Mouse (Mus musculus): ENCODE data around the gene Slc25a5. TPM values are rescaled to one million over a fixed set of nuclear protein-coding genes. Genes with fewer than 3 reads are reported as not detected.
"Not testable (repeated sequence)": the region's sequence is repeated elsewhere in the genome, so short reads cannot be mapped to it uniquely, and the experiment has no call there.

Slc25a5 gene
- 100 to 1,000 TPM; 343 to 357 TPM for total RNA-seq (2021)
- long read RNA-seq, transcript Slc25a5-201 (4 exons, 1,240 nt), result major isoform, 693 of 1,836 reads
- long read RNA-seq, partial matches to known transcripts, result 4 of 1,836 reads
- long read RNA-seq, other reads (novel, unspliced or antisense), result 1,139 of 1,836 reads

GRCm38 (mm10) chrX:36795424-36796162 lies at the start of gene Slc25a5:
Gene Slc25a5 (plus strand): TSS chrX:36795651.
- peak; percentile 71 to 81 for DNase-seq (ENCODE audit: low spot score in 2 of 2)

GRCm38 (mm10) chrX:36746789-36747188 lies 48.7 kb upstream of the Slc25a5 start:
- DNase-seq (ENCODE audit: low spot score in 2 of 2), result no peak

GRCm38 (mm10) chrX:36748573-36748972 lies 46.9 kb upstream of the Slc25a5 start:
- no peak for DNase-seq (ENCODE audit: low spot score in 2 of 2)

GRCm38 (mm10) chrX:36749281-36749785 lies 46.1 kb upstream of the Slc25a5 start:
- DNase-seq (ENCODE audit: low spot score in 2 of 2), result no peak

- DNase-seq (ENCODE audit: low spot score in 2 of 2), result no peak
Measured at GRCm38 (mm10) chrX:36750591-36750990, 44.9 kb upstream of the Slc25a5 start.

- no peak for DNase-seq (ENCODE audit: low spot score in 2 of 2)
Measured at GRCm38 (mm10) chrX:36752586-36752985, 42.9 kb upstream of the Slc25a5 start.

- no peak for DNase-seq (ENCODE audit: low spot score in 2 of 2)
Measured at GRCm38 (mm10) chrX:36757796-36758472, 37.5 kb upstream of the Slc25a5 start.

- DNase-seq (ENCODE audit: low spot score in 2 of 2), result no peak
Measured at GRCm38 (mm10) chrX:36758566-36758965, 36.9 kb upstream of the Slc25a5 start.

GRCm38 (mm10) chrX:36760946-36761635 lies 34.4 kb upstream of the Slc25a5 start:
- DNase-seq (ENCODE audit: low spot score in 2 of 2), result peak; percentile 42 to 54

GRCm38 (mm10) chrX:36762289-36762688 lies 33.2 kb upstream of the Slc25a5 start:
- no peak for DNase-seq (ENCODE audit: low spot score in 2 of 2)

GRCm38 (mm10) chrX:36762894-36763293 lies 32.6 kb upstream of the Slc25a5 start:
- no peak for DNase-seq (ENCODE audit: low spot score in 2 of 2)

- DNase-seq (ENCODE audit: low spot score in 2 of 2), result peak in 1 of 2 experiments; percentile 14
Measured at GRCm38 (mm10) chrX:36763298-36763933, 32.0 kb upstream of the Slc25a5 start.

GRCm38 (mm10) chrX:36763934-36764317 lies 31.5 kb upstream of the Slc25a5 start:
- no peak for DNase-seq (ENCODE audit: low spot score in 2 of 2)

GRCm38 (mm10) chrX:36767386-36767785 lies 28.1 kb upstream of the Slc25a5 start:
- DNase-seq (ENCODE audit: low spot score in 2 of 2), result no peak

GRCm38 (mm10) chrX:36772591-36772990 lies 22.9 kb upstream of the Slc25a5 start:
- DNase-seq (ENCODE audit: low spot score in 2 of 2), result no peak

- no peak for DNase-seq (ENCODE audit: low spot score in 2 of 2)
Measured at GRCm38 (mm10) chrX:36775520-36775919, 19.9 kb upstream of the Slc25a5 start.

- DNase-seq (ENCODE audit: low spot score in 2 of 2), result no peak
Measured at GRCm38 (mm10) chrX:36777694-36778093, 17.8 kb upstream of the Slc25a5 start.

GRCm38 (mm10) chrX:36789360-36789759 lies 6.1 kb upstream of the Slc25a5 start:
- no peak for DNase-seq (ENCODE audit: low spot score in 2 of 2)

- DNase-seq (ENCODE audit: low spot score in 2 of 2), result no peak
Measured at GRCm38 (mm10) chrX:36794571-36794970, 880 bp upstream of the Slc25a5 start.

GRCm38 (mm10) chrX:36796163-36796581 lies 721 bp downstream of the Slc25a5 start:
- DNase-seq (ENCODE audit: low spot score in 2 of 2), result peak; percentile 78 to 89

- DNase-seq (ENCODE audit: low spot score in 2 of 2), result not testable (repeated sequence)
Measured at GRCm38 (mm10) chrX:36796734-36797133, 1.3 kb downstream of the Slc25a5 start.
